Mouse (Mus musculus) intestine, embryonic 15.5 days (tissue): ENCODE data around the gene Fdxr. TPM values are rescaled to one million over a fixed set of nuclear protein-coding genes. Genes with fewer than 3 reads are reported as not detected.

Source experiments
- ATAC-seq: fragments of 200-750 bp; cut with Nextera tagmentation; 2 replicates; pipeline ENCODE4 v1.8.0; 2017; ENCODE audit warnings: moderate TSS enrichment, moderate library complexity
- H3K27ac ChIP-seq: fragments of 300-500 bp; sonication (generic); 2 replicates; pipeline ENCODE4 v1.5.1; 2015; ENCODE audit warnings: mild to moderate bottlenecking, inconsistent platforms
- H3K27me3 ChIP-seq: fragments of 300-500 bp; sonication (generic); replicated peaks from 2 replicates; pipeline ENCODE4 v1.6.1; 2015; ENCODE audit warnings: inconsistent platforms
- H3K36me3 ChIP-seq: fragments of 300-500 bp; sonication (generic); 2 replicates; pipeline ENCODE4 v1.6.1; 2015; ENCODE audit warnings: inconsistent platforms
- H3K4me1 ChIP-seq: fragments of 300-500 bp; sonication (generic); replicated peaks from 2 replicates; pipeline ENCODE4 v1.6.1; 2015; ENCODE audit warnings: inconsistent platforms
- H3K4me2 ChIP-seq: fragments of 300-500 bp; sonication (generic); replicated peaks from 2 replicates; pipeline ENCODE4 v1.6.1; 2015; ENCODE audit warnings: mild to moderate bottlenecking, inconsistent platforms
- H3K4me3 ChIP-seq: fragments of 300-500 bp; sonication (generic); replicated peaks from 2 replicates; pipeline ENCODE4 v1.5.1; 2015; ENCODE audit warnings: inconsistent platforms
- H3K9ac ChIP-seq: fragments of 300-500 bp; sonication (generic); 2 replicates; pipeline ENCODE4 v1.6.1; 2015; ENCODE audit warnings: inconsistent platforms
- H3K9me3 ChIP-seq: fragments of 300-500 bp; sonication (generic); 2 replicates; pipeline ENCODE4 v1.6.1; 2016; ENCODE audit warnings: inconsistent platforms
- WGBS: fragments of 180-500 bp; shearing (Covaris S2); methylation state at CpG from one replicate; pipeline ENCODE4 v1.1.7; 2015; 5-methylcytosine and 5-hydroxymethylcytosine counted together
- polyA plus RNA-seq: library from polyadenylated mRNA; unstranded; fragments of >200 nt; fragmentation: Nextera tagmentation; extraction: Ambion mirVana; gene quantifications from 2 replicates; pipeline ENCODE4 v1.2.1, GENCODE M21; 2015

Gene Fdxr
- polyA plus RNA-seq, 1 experiment from 2014 or later: 17.2 TPM

- ATAC-seq: no peak
- H3K4me2 ChIP-seq: no peak overlapping the region
- H3K4me3 ChIP-seq: no peak overlapping the region
- H3K9ac ChIP-seq: no peak overlapping the region
- no peaks in the 10 kb centered on the region for H3K9me3 ChIP-seq
- no peaks in the 10 kb centered on the region for H3K27me3 ChIP-seq
- no peaks in the 10 kb centered on the region for H3K36me3 ChIP-seq
- WGBS: 88% methylated on average over 7 of the region's 7 CpGs
- H3K4me1 ChIP-seq: peaks cover 22% of the 10 kb centered on the region
- no peak overlapping the region for H3K27ac ChIP-seq
Observed at GRCm38 (mm10) chr11:115274178-115274577, 2.7 kb downstream of the Fdxr start.

DNA sequence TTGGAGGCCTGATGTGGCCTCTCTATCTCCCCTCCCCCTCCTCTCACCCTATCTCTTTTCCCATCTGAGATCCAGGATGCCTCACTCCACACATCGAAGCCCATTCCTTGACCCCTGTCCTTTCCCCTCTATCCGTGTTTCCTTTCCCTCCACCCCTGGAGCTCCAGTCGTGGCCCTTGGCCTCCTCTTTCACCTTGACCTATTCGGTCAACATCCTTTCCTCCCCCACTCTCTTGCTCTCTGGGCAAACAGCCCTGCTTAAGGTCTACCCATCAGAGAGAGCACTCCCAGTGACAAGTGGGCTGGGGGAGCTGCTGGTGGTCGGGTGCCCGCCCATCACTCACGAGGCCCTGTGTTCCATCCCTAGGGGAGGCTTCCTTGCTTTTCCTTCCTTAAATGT is 3.1 kb downstream of the Fdxr start:
- 61% methylated on average over 7 of the region's 7 CpGs for WGBS
- no peak overlapping the region for H3K4me2 ChIP-seq
- H3K4me3 ChIP-seq: no peak overlapping the region
- H3K9me3 ChIP-seq: no peaks in the 10 kb centered on the region
- H3K4me1 ChIP-seq: peaks cover 22% of the 10 kb centered on the region
- no peak overlapping the region for H3K9ac ChIP-seq
- no peak overlapping the region for H3K27ac ChIP-seq
- ATAC-seq: no peak
- peaks cover under 1% of the 10 kb centered on the region for H3K27me3 ChIP-seq
- no peaks in the 10 kb centered on the region for H3K36me3 ChIP-seq

DNA sequence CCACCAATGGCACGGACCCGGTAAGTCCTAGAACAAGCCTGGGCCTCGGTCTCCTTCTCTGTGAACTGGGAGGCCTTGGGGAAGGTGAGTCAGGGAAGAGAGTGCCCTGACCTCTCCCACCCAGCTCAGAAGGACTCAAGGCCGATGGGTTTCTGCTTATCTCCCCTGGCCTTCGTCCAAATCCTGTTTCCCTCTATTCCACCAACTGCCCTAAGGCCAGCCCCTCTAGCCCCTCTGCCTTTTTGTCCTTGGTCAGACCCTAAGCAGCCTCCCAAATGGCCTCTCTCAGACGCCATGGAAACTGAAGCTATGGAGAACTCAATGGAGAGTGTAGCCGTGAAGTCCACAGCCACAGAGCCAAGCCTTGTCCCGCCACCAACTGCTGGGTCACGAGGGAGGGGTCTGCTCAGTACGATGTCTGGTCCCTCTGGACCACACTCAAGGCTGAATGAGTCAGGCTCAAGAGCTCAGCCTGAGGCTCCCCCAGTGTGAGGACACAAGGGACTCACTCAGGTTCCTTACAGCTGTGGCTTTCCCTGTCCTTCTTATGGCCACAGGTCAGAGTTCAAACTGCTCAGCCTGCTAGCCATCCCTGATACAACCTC is 3.9 kb downstream of the Fdxr start:
- Histone ChIP-seq H3K27me3 (peaks cover 8% of the 10 kb centered on the region), H3K4me3 (no peak overlapping the region), H3K9ac (no peak overlapping the region), H3K4me1 (peaks cover 22% of the 10 kb centered on the region), H3K36me3 (no peaks in the 10 kb centered on the region), H3K27ac (no peak overlapping the region), H3K4me2 (no peak overlapping the region), H3K9me3 (no peaks in the 10 kb centered on the region)
- no peak for ATAC-seq
- 77% methylated on average over 10 of the region's 10 CpGs for WGBS

- Histone ChIP-seq H3K27ac (no peak overlapping the region), H3K36me3 (no peaks in the 10 kb centered on the region), H3K9me3 (no peaks in the 10 kb centered on the region), H3K9ac (no peak overlapping the region), H3K4me1 (peaks cover 28% of the 10 kb centered on the region), H3K27me3 (peaks cover 23% of the 10 kb centered on the region), H3K4me2 (no peak overlapping the region), H3K4me3 (no peak overlapping the region)
- no peak for ATAC-seq
- 72% methylated on average over 10 of the region's 10 CpGs for WGBS
Observed at GRCm38 (mm10) chr11:115271481-115271880, 5.4 kb downstream of the Fdxr start.

DNA sequence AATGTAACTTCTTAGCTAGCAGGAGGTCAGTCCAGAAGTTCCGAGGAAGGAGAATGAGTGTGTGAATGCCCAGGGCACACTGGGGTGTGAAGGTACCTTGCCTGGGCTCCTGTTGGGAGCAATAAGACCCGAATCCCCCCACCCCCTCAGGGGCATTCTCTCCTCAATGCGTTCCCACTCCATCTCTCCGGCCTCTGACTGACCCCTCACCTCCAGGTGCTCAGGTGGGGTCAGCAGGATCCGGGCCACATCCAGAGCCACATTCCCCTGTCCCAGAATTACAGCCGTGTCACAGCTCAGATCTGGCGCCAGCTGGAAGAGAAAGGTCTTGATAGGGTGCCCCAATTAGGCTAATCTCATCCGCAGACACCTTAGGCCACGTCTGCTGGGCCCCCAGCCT is 5.8 kb downstream of the Fdxr start:
- Histone ChIP-seq H3K9ac (no peak overlapping the region), H3K4me1 (peaks cover 25% of the 10 kb centered on the region), H3K9me3 (no peaks in the 10 kb centered on the region), H3K4me3 (no peak overlapping the region), H3K36me3 (no peaks in the 10 kb centered on the region), H3K27me3 (peaks cover 28% of the 10 kb centered on the region), H3K27ac (no peak overlapping the region), H3K4me2 (no peak overlapping the region)
- no peak for ATAC-seq
- WGBS: 88% methylated on average over 9 of the region's 9 CpGs

DNA sequence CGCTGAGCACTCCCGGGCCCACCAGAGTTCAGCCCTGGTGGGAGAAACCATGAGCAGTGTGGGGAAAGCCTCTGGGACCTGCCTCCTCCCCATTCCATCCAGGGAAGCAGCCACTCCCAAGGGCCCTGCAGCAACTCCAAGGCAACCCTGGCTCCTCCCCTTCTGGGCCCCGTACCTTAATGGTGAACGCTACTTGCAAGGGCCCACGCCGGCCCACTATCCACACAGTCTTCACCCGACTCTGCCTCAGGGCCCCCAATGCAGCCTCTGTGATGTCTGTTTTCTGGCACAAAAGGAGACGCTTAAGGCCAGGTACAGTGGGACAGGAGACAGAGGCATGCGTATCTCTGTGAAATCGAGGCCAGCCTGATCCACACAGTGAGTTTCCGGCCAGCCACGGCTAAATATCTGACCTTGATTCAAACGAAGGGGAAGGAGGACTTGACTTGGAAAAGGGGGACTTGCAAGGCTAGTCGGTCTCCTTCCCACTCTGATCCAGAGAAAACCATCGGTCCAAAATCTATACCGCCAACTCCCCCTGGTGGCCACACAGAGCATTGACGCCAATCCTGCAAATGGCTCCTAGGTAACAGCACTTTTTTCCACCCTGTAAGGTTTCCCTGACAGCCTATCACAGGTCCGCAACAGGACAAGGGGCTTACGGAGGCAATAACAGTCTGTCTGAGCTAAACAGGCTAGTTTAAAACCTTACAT is 6.5 kb downstream of the Fdxr start:
- Histone ChIP-seq H3K4me3 (no peak overlapping the region), H3K4me2 (no peak overlapping the region), H3K4me1 (peaks cover 21% of the 10 kb centered on the region), H3K9me3 (no peaks in the 10 kb centered on the region), H3K27me3 (peaks cover 35% of the 10 kb centered on the region), H3K9ac (no peak overlapping the region), H3K27ac (no peak overlapping the region), H3K36me3 (no peaks in the 10 kb centered on the region)
- 32% methylated on average over 19 of the region's 19 CpGs for WGBS
- ATAC-seq: peak; percentile 10; the same call in 1 of the 2 replicates

DNA sequence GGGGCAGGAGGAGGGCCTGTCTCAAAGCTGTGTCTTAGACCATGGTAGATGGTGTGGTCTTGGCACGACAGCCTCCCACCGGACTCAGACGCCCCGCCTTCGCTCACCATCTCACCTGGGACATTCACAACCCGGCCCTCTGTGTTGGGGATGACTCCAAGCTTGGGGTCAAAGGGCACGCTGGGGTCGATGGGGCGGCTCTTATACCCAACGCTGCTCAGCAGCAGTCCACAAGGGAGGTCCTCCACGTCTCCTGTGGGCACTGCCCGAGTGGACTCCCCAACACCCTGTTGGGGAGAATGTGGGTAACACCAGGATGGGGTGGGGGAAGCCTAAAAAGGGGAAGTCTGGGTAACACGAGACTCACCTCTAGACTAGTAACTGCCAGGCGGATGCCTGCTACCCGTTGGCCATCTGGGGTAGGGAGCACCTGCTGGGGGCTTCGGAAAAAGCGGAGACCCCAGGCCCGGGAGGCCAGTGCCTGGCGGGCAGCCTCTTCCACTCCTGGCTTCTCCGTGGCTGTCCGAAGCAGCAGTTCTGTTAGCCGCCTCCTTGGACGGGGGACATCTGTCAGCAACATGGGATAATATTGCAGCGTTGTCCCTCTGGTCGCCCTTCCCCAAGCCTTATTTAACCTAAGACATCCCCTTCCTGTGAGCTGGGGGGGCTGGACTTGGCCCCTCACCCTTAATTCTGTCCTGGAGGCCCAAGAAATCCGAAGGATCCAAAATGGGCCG is 7.4 kb downstream of the Fdxr start:
- no peaks in the 10 kb centered on the region for H3K9me3 ChIP-seq
- no peak overlapping the region for H3K9ac ChIP-seq
- H3K27ac ChIP-seq: no peak overlapping the region
- H3K4me3 ChIP-seq: no peak overlapping the region
- H3K4me1 ChIP-seq: peaks cover 21% of the 10 kb centered on the region
- no peaks in the 10 kb centered on the region for H3K36me3 ChIP-seq
- 90% methylated on average over 27 of the region's 27 CpGs for WGBS
- H3K27me3 ChIP-seq: peaks cover 43% of the 10 kb centered on the region
- no peak overlapping the region for H3K4me2 ChIP-seq
- ATAC-seq: no peak

DNA sequence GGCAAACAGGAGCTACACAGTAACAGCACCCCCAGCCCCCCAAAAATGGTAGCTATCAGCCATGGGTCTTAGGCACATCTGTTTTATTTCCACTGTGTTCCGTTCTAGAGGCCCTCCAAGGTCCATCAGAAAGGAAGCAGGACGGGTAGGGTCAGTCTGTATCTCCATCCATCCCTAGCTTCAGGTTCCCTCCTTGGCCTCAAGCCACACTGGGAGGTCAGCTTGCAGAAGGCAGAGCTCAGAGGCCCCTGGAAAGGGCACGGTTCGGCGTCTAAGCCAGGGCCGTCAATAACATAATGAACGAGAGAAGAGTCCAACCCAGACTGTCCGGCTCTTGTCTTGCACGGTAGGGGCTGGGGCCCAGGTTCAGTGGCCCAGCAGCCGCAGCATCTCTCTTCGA is 8.9 kb downstream of the Fdxr start:
- no peaks in the 10 kb centered on the region for H3K36me3 ChIP-seq
- no peak overlapping the region for H3K4me3 ChIP-seq
- H3K4me2 ChIP-seq: no peak overlapping the region
- peaks cover 57% of the 10 kb centered on the region for H3K27me3 ChIP-seq
- H3K4me1 ChIP-seq: peaks cover 21% of the 10 kb centered on the region
- no peak for ATAC-seq
- no peak overlapping the region for H3K27ac ChIP-seq
- 81% methylated on average over 11 of the region's 11 CpGs for WGBS
- H3K9me3 ChIP-seq: no peaks in the 10 kb centered on the region
- H3K9ac ChIP-seq: no peak overlapping the region

DNA sequence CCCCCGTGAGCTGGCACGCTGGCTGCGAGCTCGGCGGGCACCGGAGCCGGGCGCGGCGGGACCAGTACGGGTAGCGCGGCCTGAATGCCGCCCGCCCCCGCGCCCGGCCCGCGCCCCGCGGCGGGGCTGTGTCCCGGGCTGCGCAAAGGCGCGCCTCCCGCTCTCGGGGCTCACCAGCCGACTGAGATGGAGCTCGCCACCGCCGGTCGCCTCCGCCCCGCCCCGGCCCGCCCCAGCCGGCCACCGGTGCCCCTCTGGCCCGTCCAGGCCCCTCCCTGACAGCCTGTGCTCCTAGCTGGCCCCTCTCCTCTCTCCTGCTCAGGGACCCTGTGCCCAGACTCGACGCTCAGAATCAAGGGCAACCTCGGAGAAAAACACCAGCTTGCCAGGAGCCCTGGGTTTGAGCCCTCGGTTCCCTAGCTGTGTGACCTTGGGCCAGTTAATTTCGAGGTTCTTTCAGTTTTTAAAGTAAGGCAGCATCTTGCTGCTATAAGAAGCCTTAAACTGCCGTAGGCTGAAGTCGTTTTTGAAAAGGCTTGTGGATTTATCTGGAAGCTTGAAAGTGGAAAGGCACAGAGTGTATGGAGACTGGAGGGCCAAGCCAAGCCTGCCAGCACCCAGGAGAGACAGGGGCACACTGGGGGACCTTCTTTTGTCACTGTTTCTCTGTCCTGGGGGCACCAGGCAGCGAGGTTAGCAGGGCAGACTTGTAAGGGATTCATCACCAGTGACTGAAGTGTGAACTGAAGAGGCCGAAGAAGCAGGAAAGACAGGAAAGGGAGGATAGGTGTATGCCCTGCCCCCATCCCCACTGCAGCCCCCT is 9.6 kb downstream of the Fdxr start, which contains the start of gene Grin2c:
Gene Grin2c, minus strand, starts transcription at position 183 of the 823 bp plus-strand sequence.
- ATAC-seq: no peak
- Histone ChIP-seq H3K27ac (no peak within 1 kb of the TSS), H3K4me3 (peak within 1 kb of the TSS; percentile 33), H3K4me2 (peak within 1 kb of the TSS; percentile 66), H3K36me3 (no peaks in the 10 kb centered on the region), H3K27me3 (peaks cover 64% of the 10 kb centered on the region), H3K9me3 (no peaks in the 10 kb centered on the region), H3K4me1 (peaks cover 21% of the 10 kb centered on the region), H3K9ac (0 out of 2 replicates have a peak within 1 kb of the TSS, but pooled peaks have one; percentile 12)
- WGBS: 7% methylated on average over 46 of the region's 50 CpGs

DNA sequence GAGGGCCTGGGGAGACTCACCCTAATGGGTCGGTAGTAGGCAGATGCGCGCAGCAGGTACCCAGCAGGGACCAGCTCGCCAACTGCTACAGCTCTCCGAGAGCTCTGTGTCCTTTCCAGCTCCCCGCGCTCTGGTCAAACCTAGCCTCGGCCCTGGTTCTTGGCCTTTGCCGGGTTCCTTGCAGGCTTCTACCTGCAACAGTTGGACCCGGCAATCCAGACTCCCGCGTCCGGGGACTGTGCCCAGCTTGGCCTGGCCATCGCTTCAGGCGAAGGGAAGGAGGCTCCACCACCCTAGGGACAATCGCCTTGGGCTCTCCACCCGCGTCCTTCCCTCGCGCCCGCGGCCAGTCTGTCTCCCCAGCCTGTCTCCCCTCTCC is 10.5 kb downstream of the Fdxr start:
- WGBS: 3% methylated on average over 22 of the region's 22 CpGs

GRCm38 (mm10) chr11:115265771-115266399 is 11.0 kb downstream of the Fdxr start:
- WGBS: 4% methylated on average over 20 of the region's 20 CpGs

More for the DNA sequence above, 10.5 kb downstream of the Fdxr start:
- Histone ChIP-seq H3K36me3 (no peaks in the 10 kb centered on the region), H3K4me1 (peaks cover 21% of the 10 kb centered on the region), H3K4me2 (peak overlapping the region; percentile 66), H3K27me3 (peaks cover 73% of the 10 kb centered on the region), H3K27ac (no peak overlapping the region), H3K9ac (0 out of 2 replicates have a peak overlapping the region, but pooled peaks have one; percentile 12), H3K4me3 (peak overlapping the region; percentile 33), H3K9me3 (no peaks in the 10 kb centered on the region)
- no peak for ATAC-seq

More at GRCm38 (mm10) chr11:115265771-115266399, 11.0 kb downstream of the Fdxr start:
- Histone ChIP-seq H3K9ac (no peak overlapping the region), H3K4me3 (no peak overlapping the region), H3K4me1 (peaks cover 21% of the 10 kb centered on the region), H3K9me3 (no peaks in the 10 kb centered on the region), H3K4me2 (no peak overlapping the region), H3K27ac (no peak overlapping the region), H3K36me3 (no peaks in the 10 kb centered on the region), H3K27me3 (peaks cover 77% of the 10 kb centered on the region)
- no peak for ATAC-seq
